In the genomic region with DNA sequence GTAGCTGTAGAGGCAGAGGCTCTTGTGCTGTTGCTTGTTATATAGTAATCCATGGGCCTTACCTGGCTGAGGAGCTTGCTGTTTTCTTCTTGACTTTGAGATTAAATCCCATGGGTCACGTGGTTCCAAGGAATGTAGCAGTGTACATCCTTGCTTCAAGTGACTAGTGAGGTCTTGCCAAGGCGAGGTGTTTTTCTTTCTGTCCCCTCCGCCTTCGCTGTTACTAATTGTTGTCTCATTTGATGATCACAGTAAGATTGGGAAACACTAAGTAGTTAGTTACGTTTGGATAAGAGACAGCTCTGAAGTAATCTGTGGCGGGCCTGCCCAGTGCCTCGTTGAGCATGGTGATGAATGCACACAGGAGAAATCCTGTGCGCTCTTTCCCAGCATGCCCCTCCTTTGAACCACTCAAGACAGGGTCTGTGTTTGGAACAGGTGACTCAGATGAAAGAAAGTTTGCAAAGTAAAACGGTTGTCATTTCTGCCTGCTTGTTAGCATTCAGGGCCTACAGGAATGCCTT, we compare ENCODE assay signal across 14 mouse cellular contexts. TPM values are rescaled to one million over a fixed set of nuclear protein-coding genes. Genes with fewer than 3 reads are reported as not detected.
DNase-seq lines count a peak whose midpoint lies in the region; ATAC-seq and TF ChIP-seq lines count a peak whose summit lies in the region.
"Had no signal": no experiment of that assay in that cellular context is flagged by ENCODE, and none has a peak within 500 bp of the region (broad histone marks: within the 10 kb centered on the region; RNA-seq: fewer than 3 reads in every experiment).

No protein-coding gene starts in this region.

- no peak overlapping the region for H3K4me2 ChIP-seq in heart, embryonic 15.5 days
- H3K4me2 ChIP-seq in lung, postnatal 0 days (replicated peaks; ENCODE audit: low read depth, low read length) = no peak overlapping the region

- H3K4me3 ChIP-seq in heart, embryonic 15.5 days = no peak overlapping the region
- no peak overlapping the region for H3K4me3 ChIP-seq in lung, postnatal 0 days (ENCODE audit: low read depth, low read length)
- no peak overlapping the region for H3K4me3 ChIP-seq in lung, adult 2 months (replicated peaks; ENCODE audit: extremely low read depth, low read depth, low read length)
- H3K4me3 ChIP-seq: embryonic facial prominence, embryonic 10.5 days had no signal

- CTCF ChIA-PET in Patski (lab: Charles Lee) = interaction anchor here (0.9 kb wide), 2 partner anchors 10 to 13 kb away, joined by 3 read pairs; no protein-coding TSS in a partner anchor

- no peak for TF ChIP-seq CTCF in lung, postnatal 0 days (IDR thresholded peaks at IDR 0.05)
- no peak for TF ChIP-seq CTCF in lung, adult 2 months (IDR thresholded peaks at IDR 0.05; ENCODE audit: insufficient read depth, low read length)
- TF ChIP-seq CTCF in Patski (IDR thresholded peaks at IDR 0.05) = no peak

- H3K9ac ChIP-seq in heart, embryonic 15.5 days = no peak overlapping the region
- H3K9ac ChIP-seq in lung, postnatal 0 days (replicated peaks; ENCODE audit: low read depth) = no peak overlapping the region
- H3K9ac ChIP-seq: liver, embryonic 14.5 days had no signal

- POLR2A ChIA-PET in Patski (lab: Charles Lee) = interaction anchor here (1.1 kb wide), 1 partner anchor 8 kb away, joined by 3 read pairs; no protein-coding TSS in a partner anchor

- no peak for TF ChIP-seq POLR2A in lung, adult 2 months (IDR thresholded peaks at IDR 0.05; ENCODE audit: borderline replicate concordance, extremely low read depth, low read depth, low read length)

- no peak for ATAC-seq in heart, embryonic 15.5 days (replicated peaks; ENCODE audit: insufficient number of reproducible peaks, insufficient read depth, low FRiP score, low read depth)
- peak; percentile 47 for ATAC-seq in lung, postnatal 0 days
- ATAC-seq in Patski = peak; percentile 74
- ATAC-seq: intestine, postnatal 0 days had no signal

- H3K36me3 ChIP-seq in heart, embryonic 15.5 days = no peaks in the 10 kb centered on the region
- H3K36me3 ChIP-seq in lung, postnatal 0 days (ENCODE audit: insufficient read depth, low read length) = no peaks in the 10 kb centered on the region

- peak; percentile 15; the same call in 1 of the 2 replicates for TF ChIP-seq EP300 in lung, postnatal 0 days (IDR thresholded peaks at IDR 0.05)

- in situ Hi-C loops in Patski (cut with MboI; ENCODE audit: low pct_unique_long_range_greater_than_20kb) = no loop called here

- H3K9me3 ChIP-seq in heart, embryonic 15.5 days (replicated peaks) = no peaks in the 10 kb centered on the region
- no peaks in the 10 kb centered on the region for H3K9me3 ChIP-seq in lung, postnatal 0 days (ENCODE audit: low read length)
- H3K9me3 ChIP-seq: embryonic facial prominence, embryonic 10.5 days had no signal

- no peak for DNase-seq in heart, adult 18-20 months
- peak; percentile 48 for DNase-seq in lung, postnatal 0 days (ENCODE audit: low spot score)
- DNase-seq in lung, adult 2 months = no peak
- peak; percentile 62 for DNase-seq in Patski (ENCODE audit: low read depth, low spot score)
- peak; percentile 35 for DNase-seq in naive thymus-derived CD4-positive, alpha-beta T cell, adult 2 months (ENCODE audit: low read depth)
- no peak for DNase-seq in left cerebral cortex, adult 11 months (ENCODE audit: low spot score)
- DNase-seq: adrenal gland, postnatal 14 days; cerebellum, adult 9-11 months; layer of hippocampus, postnatal 36 days; thymus, adult 18-20 months had no signal

- 54% methylated on average over 9 of the region's 9 CpGs for WGBS in heart, embryonic 15.5 days
- WGBS in lung, postnatal 0 days = 29% methylated on average over 9 of the region's 9 CpGs
- 23% methylated on average over 9 of the region's 9 CpGs for WGBS in lung, adult 2 months

- H3K27me3 ChIP-seq in heart, embryonic 15.5 days = no peaks in the 10 kb centered on the region
- H3K27me3 ChIP-seq in lung, postnatal 0 days (replicated peaks; ENCODE audit: insufficient read depth, low read length) = no peaks in the 10 kb centered on the region
- no peaks in the 10 kb centered on the region for H3K27me3 ChIP-seq in Patski

- peak overlapping the region; percentile 48 for H3K27ac ChIP-seq in heart, embryonic 15.5 days
- H3K27ac ChIP-seq in lung, postnatal 0 days (ENCODE audit: low read length) = no peak overlapping the region
- H3K27ac ChIP-seq: embryonic facial prominence, embryonic 10.5 days; liver, embryonic 14.5 days had no signal

- peaks cover 84% of the 10 kb centered on the region for H3K4me1 ChIP-seq in heart, embryonic 15.5 days (replicated peaks)
- H3K4me1 ChIP-seq in lung, postnatal 0 days (ENCODE audit: insufficient read depth, low read depth, low read length) = peaks cover 26% of the 10 kb centered on the region
- peaks cover 30% of the 10 kb centered on the region for H3K4me1 ChIP-seq in lung, adult 2 months (ENCODE audit: control insufficient read depth, insufficient read depth, low read length)

RNA-seq across cellular contexts. Expression of a gene that starts 31.6 kb away (rescaled TPM):
- 22.9 and 24.8 TPM in 2 replicates for polyA plus RNA-seq in heart, embryonic 15.5 days (2015; fragmentation: Nextera tagmentation; extraction: Ambion mirVana)
- total RNA-seq in heart, adult 18-20 months (2021) = 100 to 1,000 TPM; 108 to 109 TPM
- polyA plus RNA-seq in lung, postnatal 0 days (2015; fragmentation: Nextera tagmentation; extraction: Ambion mirVana) = 21.2 and 21.5 TPM in 2 replicates
- polyA plus RNA-seq in lung, adult 2 months (2012; rRNA removed) = 80.4 and 94.7 TPM in 2 replicates
- 173 TPM for polyA plus RNA-seq in Patski (2021)

Comparison
In these comparisons a context has a peak if more than half of its experiments do, and no peak if none do; other contexts are left out.
1. DNase-seq: peak in lung, postnatal 0 days (single experiment), Patski (single experiment) and naive thymus-derived CD4-positive, alpha-beta T cell, adult 2 months (single experiment); none in heart, adult 18-20 months (0 of 2), lung, adult 2 months (single experiment) and left cerebral cortex, adult 11 months (single experiment).